Mouse (Mus musculus) naive thymus-derived CD4-positive, alpha-beta T cell, adult 2 months (primary cell): ENCODE measurements around the gene Cnnm4.

Source experiments
- DNase-seq: peaks from one replicate; pipeline ENCODE4 v3.0.0-alpha.2; 2011; ENCODE audit warnings: low read depth

Gene Cnnm4

GRCm38 (mm10) chr1:36471181-36472105 is at the start of gene Cnnm4:
Cnnm4 (plus strand) TSS chr1:36471620.
- DNase-seq = peak; percentile 89

- DNase-seq = no peak
These were observed 41.9 kb upstream of the Cnnm4 start for GRCm38 (mm10) chr1:36429511-36429910.

- no peak for DNase-seq
These were observed 38.4 kb upstream of the Cnnm4 start for GRCm38 (mm10) chr1:36432999-36433398.

DNA sequence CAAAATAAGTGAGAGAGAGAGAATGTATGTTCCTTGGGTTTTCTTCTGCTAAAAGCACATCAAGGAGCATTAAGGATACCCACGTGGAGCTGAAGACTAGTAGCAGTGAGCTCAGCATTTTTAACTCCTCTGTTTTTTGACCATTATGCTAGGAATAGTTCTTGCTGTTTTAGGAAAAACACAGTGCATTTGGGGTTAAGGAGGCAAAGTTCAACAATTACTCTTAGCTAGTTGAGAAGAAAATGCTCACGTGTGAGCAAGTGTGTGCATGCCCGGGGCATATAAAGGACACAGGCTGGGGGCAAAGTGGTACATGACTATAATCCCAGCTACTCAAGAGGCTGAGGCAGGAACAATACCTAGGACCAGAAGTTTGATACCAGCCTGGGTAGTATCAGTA is 37.8 kb upstream of the Cnnm4 start:
- no peak for DNase-seq

DNA sequence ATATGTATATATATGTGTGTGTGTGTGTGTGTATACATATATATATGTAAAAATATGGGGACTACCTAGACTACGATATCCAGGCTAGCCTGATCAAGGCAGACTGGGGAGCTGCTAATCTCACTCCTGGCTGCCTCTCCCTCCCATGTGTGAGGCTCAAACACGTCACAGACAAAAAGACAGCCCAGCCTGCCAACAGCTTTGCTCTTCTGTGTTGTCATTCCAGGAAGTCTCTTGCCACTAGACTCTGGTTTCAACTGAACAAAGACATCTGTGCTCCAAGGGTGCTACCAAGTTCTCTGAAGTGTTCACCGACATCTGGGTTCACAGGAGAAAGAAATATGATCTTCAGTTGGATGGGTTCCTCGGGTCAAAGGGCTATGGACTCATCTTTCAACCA is 36.3 kb upstream of the Cnnm4 start:
- DNase-seq = peak; percentile 49

- no peak for DNase-seq
These were observed 34.9 kb upstream of the Cnnm4 start for GRCm38 (mm10) chr1:36436515-36436914.

DNA sequence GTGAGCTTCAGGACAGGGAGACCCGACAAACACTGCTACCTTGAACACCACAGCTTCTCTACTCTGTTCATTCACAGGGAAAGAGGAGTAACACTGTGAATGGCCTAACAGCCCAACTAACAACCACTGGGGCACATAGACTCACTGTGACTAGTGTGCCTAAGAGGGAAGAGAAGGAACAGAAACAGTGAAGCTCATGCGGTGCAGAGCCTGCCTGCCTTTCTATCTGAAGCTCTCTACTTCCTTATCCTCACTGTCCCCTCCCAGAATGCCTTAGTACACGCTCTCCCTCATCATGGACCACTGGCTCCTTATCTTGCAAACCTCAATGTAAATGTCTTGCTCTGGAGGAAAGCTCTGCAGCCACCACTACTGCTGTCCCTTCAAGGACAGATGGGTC is 34.2 kb upstream of the Cnnm4 start:
- DNase-seq = no peak

GRCm38 (mm10) chr1:36441101-36441500 is 30.3 kb upstream of the Cnnm4 start:
- no peak for DNase-seq

DNA sequence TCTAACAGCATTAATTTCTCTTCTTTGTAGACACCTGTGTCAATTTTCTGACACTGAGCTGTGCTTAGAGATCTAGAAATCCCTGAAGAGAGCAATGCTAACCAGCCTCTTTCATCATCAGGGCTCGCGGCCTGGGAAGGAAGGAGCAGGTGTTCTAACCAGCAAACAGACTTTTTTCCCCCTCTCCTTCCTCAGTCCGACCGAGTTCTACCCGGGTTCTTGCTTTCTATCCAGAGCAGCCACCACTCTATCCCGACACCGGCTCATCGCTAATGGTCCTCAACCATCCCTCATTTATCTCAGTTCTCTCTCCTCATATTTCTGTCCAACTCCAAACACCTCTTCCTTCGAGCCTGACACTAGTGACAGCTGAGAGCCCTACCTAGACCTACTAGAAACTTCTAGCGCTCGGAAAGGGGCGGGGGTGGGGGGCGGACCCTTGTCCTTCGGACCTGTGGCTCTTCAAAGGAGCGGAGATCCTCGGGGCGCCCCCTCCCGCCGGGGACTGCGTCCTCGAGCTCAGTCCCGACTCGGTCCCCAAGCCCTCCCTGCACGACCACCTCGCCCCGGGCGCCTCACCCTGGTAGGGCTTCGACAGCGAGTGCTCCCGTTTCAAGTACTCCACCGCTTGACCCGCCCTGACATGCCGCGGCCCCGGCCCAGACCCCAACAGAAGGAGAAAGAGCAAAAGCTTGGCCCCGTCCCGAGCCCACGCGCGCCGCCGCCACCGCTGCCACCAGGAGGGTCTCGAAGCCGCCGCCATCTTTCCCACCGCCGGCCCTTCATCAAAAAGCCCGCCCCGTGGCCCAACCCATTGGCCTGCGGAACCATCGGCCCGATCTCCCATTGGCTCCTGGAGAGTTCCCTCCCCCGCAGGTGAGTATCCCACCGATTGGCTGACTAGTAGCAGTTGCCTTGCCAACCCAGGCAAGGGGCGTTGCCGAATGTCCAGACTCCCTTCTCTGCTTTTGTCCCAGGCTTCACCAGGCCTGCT is 26.7 kb upstream of the Cnnm4 start, which contains the start of gene Lman2l:
Gene Lman2l, minus strand, starts transcription at position 801 of the 994 bp plus-strand sequence.
- DNase-seq = peak; percentile 94

DNA sequence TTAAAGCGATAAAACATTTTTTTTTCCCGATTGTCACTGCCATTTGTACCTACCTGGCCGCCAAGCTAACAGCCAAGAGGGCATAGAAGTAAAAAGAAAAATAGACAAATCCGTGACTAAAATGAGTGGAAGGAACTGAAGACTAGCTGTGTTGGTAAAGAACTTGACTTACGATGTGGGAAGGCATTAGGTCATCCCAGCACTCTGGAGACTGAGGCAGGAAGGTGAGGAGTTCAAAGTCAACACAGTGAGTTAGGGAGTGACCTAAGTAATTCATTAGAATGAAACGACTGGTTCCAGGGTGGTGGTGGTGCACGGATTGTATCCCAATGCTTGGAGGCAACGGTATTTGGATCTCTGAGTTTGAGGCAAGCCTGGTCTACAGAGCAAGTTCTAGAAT is 25.9 kb upstream of the Cnnm4 start:
- no peak for DNase-seq

DNA sequence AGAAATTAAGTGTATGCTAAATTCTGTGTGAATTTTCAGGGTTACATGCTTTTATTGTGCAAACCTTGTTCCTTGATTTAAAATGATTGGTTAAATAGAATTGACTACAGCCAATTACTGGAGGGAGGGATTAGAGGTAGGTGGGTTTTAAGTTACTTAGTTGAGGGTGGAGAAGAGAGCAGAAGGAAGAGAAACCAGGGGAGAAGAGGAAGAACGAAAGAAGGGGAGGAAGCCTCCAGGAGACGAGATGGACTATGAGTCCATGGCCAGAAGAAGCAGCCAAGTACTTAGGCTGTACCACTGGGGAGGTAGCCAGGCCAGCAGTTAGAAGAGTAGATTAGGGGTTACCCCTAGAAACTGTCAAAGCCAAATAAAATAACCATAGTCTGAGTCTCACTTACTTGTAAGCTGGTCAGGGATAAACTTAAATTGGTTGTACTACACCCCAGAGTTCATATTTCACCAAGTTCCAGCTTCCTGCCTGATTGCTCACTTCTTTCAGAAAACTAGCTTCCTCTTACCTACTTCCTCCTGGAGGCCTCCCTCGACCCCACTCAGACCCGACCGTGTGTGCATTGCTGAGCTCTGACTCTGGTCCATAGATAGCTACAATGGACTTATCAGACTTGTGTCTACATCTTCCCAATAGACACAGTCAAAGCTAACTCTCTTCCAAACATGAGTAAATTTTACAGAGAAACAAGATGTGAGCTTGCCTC is 25.2 kb upstream of the Cnnm4 start:
- no peak for DNase-seq

- no peak for DNase-seq
These were observed 24.6 kb upstream of the Cnnm4 start for GRCm38 (mm10) chr1:36446841-36447240.

DNA sequence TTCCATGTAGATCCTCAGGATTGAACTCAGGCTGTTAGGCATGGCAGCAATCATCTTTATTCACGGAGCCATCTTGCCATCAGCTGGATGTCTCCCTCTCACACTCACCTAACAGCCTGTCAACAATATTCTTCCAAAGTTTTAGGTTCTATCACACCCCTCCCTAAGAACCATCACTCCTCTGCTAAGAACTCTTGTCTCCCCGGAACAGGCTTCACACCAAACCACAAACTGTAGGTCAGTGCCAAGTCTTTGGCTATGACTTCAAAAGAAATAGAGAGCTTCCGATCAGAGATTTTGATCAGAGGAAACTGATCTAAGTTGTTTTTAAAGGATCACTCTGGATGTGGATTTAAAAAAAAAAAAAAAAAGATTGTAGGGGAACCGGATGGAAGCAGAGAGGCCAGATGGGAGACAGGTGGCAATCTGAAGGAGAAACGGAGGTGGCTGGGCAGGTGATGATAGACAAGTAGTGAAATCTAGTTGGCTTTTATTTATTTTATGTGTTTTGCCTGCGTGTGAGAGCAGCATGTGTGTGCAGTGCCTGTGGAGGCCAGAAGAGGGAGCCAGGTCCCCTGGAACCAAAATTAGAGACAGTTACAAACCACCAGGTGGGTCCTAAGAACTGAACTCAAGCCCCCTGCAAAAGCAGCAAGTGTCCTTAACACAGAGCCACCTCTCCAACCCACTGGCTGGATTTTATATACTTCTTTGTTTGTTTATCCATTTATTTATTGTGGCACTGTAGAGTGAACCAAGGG is 17.2 kb upstream of the Cnnm4 start:
- DNase-seq = no peak

DNA sequence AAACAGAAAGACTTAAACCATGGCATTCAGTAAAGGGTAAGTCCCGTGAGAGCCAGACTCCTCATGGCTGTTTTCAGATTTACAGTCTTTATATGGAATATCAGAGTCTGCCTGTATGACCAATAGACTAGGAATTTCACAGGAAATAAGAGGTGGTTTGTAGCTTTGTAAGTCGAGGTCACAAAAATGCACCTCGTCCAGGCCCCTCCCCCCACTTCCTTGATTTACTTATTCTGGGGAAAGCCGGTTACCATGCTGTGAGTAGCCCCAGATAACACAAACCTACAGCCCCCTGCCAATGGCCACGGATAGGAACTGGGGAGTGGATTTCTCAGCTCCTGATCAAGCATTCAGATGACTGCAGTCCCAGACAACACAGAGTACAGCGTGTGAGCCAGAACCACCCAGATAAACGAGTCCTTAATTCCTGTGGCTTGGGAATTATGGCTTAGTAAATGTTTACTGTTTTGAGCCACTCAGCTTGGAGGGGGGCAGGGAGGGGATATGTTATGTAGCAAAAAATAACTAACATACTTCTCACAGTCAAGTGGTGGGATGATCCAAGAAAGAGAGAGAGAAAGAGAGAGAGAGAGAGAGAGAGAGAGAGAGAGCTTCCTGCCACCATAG is 13.9 kb upstream of the Cnnm4 start:
- no peak for DNase-seq

- DNase-seq = no peak
These were observed 13.3 kb upstream of the Cnnm4 start for GRCm38 (mm10) chr1:36458169-36458568.

GRCm38 (mm10) chr1:36461829-36462228 is 9.6 kb upstream of the Cnnm4 start:
- DNase-seq = peak; percentile 61

DNA sequence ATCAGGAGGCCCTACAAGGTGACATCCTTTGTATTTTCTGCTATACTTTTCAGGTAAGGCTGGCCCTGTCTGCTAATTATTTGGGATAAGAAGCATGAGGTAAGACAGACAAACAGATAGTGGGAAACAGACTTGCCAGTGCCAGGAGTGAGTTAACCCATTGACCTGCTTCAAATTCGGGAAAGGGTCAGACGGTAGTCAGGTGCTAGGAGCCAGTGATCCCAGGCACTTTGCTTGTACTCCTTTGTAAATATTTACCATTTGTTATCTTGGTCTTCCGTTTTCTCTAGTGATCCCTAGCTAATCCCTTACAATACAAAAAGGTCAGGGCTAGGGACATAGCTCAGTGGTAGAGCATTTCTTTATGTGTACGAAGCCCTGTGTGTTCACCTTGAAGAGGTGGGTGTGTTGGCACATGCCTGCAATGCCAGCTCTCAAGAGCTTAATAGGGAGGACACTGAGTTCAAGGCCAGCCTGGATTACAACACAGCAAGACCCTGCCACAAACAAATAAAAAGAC is 5.7 kb upstream of the Cnnm4 start:
- DNase-seq = no peak

GRCm38 (mm10) chr1:36467446-36467845 is 4.0 kb upstream of the Cnnm4 start:
- no peak for DNase-seq

GRCm38 (mm10) chr1:36469811-36470444 is 1.5 kb upstream of the Cnnm4 start:
- DNase-seq = no peak

DNA sequence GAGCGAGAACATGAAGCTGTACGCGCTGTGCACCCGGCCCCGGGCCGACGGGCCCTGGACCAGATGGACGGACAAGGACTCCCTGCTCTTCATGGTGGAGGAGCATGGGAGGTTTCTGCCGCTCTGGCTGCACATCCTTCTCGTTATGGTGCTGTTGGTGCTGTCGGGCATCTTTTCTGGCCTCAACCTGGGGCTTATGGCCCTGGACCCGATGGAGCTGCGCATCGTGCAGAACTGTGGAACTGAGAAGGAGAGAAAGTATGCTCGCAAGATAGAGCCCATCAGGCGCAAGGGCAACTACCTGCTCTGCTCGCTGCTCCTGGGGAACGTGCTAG is 653 bp downstream of the Cnnm4 start:
- DNase-seq = no peak
